Mouse (Mus musculus): ENCODE measurements at regions not wholly inside any gene's neighbourhood (a gene's known extent, or its start where the extent isn't known, plus 50 kb on each side); places are given as distances from the start of the nearest gene placed in this dataset.

GRCm38 (mm10) chr13:64594376-64594775 lies 96.8 kb upstream of the Fam240b start:
- no peak for DNase-seq

- peak; percentile 17 for DNase-seq
These were observed 76.1 kb upstream of the Fam240b start for GRCm38 (mm10) chr13:64573711-64574110.

- DNase-seq: no peak
These were observed 71.3 kb upstream of the Fam240b start for GRCm38 (mm10) chr13:64568876-64569275.

GRCm38 (mm10) chr13:64566966-64567708 lies 69.5 kb upstream of the Fam240b start:
- no peak for DNase-seq

- no peak for DNase-seq
These were observed 68.2 kb upstream of the Fam240b start for GRCm38 (mm10) chr13:64565791-64566190.

All from lung, postnatal 10 days (tissue).